Comparison of ENCODE assay signal across 36 mouse cellular contexts in the genomic region with DNA sequence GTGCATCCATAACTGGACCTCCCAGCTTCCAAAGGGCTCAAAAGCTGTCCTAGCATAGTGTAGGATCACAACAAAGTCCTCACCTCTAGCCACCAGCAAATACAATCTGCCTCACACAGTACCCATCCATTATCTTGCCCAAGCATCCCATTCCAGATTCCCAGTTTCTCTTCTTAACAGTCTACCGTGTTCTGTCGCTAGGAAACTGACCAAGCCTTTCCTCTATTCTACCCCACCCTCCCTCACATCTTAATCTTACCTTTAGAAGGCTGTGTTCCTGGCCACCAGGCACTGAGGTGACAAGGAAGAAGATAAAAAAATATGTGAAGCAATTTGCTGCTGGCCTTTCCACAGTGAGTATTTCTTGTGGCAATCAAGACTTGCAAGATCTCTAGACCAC. TPM values are rescaled to one million over a fixed set of nuclear protein-coding genes. Genes with fewer than 3 reads are reported as not detected.
"Had no signal": no experiment of that assay in that cellular context is flagged by ENCODE, and none has a peak within 500 bp of the region (broad histone marks: within the 10 kb centered on the region; RNA-seq: fewer than 3 reads in every experiment).

No protein-coding gene starts in this region.

- H3K36me3 ChIP-seq: heart, embryonic 10.5 days; heart, embryonic 12.5 days; heart, embryonic 13.5 days; heart, embryonic 15.5 days; hindbrain, embryonic 10.5 days; hindbrain, embryonic 12.5 days; hindbrain, embryonic 13.5 days; hindbrain, embryonic 15.5 days; intestine, embryonic 15.5 days; kidney, embryonic 15.5 days had no signal

- H3K9ac ChIP-seq: heart, embryonic 12.5 days; heart, embryonic 13.5 days; heart, embryonic 15.5 days; hindbrain, embryonic 12.5 days; hindbrain, embryonic 13.5 days; hindbrain, embryonic 14.5 days; hindbrain, embryonic 15.5 days; intestine, embryonic 15.5 days; kidney, embryonic 15.5 days had no signal

- DNase-seq: heart, postnatal 14 days; heart, postnatal 36 days; heart, postnatal 4 days; kidney, adult 11 months; kidney, adult 18-20 months; kidney, adult 2 months; kidney, adult 8-10 months; kidney, adult 9 months; kidney, postnatal 10 days; kidney, postnatal 14 days; kidney, postnatal 25 days; kidney, postnatal 36 days; kidney, postnatal 4 days; layer of hippocampus, adult 9-11 months; layer of hippocampus, postnatal 36 days had no signal

- H3K4me1 ChIP-seq: heart, embryonic 10.5 days; heart, embryonic 12.5 days; heart, embryonic 13.5 days; heart, embryonic 15.5 days; intestine, embryonic 15.5 days had no signal

- H3K4me3 ChIP-seq: heart, embryonic 10.5 days; heart, embryonic 12.5 days; heart, embryonic 13.5 days; heart, embryonic 15.5 days; hindbrain, embryonic 10.5 days; hindbrain, embryonic 12.5 days; hindbrain, embryonic 13.5 days; hindbrain, embryonic 15.5 days; intestine, embryonic 15.5 days; kidney, embryonic 15.5 days; layer of hippocampus, adult 2 months; left cerebral cortex, adult 2 months had no signal

- H3K9me3 ChIP-seq: heart, embryonic 10.5 days; heart, embryonic 12.5 days; heart, embryonic 13.5 days; heart, embryonic 15.5 days; hindbrain, embryonic 10.5 days; hindbrain, embryonic 12.5 days; hindbrain, embryonic 13.5 days; hindbrain, embryonic 15.5 days; intestine, embryonic 15.5 days; kidney, embryonic 15.5 days had no signal

- ATAC-seq: hindbrain, embryonic 16.5 days; hindbrain, postnatal 0 days; inflammation-experienced regulatory T-cells, adult 6 months; intestine, embryonic 15.5 days; intestine, embryonic 16.5 days; intestine, postnatal 0 days had no signal

- H3K27me3 ChIP-seq: heart, embryonic 12.5 days; heart, embryonic 15.5 days; hindbrain, embryonic 12.5 days; hindbrain, embryonic 13.5 days; hindbrain, embryonic 15.5 days; intestine, embryonic 15.5 days; kidney, embryonic 15.5 days had no signal

- H3K4me2 ChIP-seq: heart, embryonic 11.5 days; heart, embryonic 12.5 days; heart, embryonic 13.5 days; heart, embryonic 15.5 days; hindbrain, embryonic 12.5 days; hindbrain, embryonic 13.5 days; hindbrain, embryonic 14.5 days; hindbrain, embryonic 15.5 days; intestine, embryonic 15.5 days; kidney, embryonic 15.5 days had no signal

- H3K27ac ChIP-seq: heart, embryonic 10.5 days; heart, embryonic 13.5 days; heart, embryonic 15.5 days; hindbrain, embryonic 10.5 days; hindbrain, embryonic 12.5 days; hindbrain, embryonic 13.5 days; hindbrain, embryonic 14.5 days; hindbrain, embryonic 15.5 days; hindbrain, postnatal 0 days; intestine, embryonic 15.5 days; kidney, embryonic 15.5 days; kidney, postnatal 0 days; layer of hippocampus, adult 2 months; left cerebral cortex, adult 2 months had no signal

RNA-seq across cellular contexts. Expression of a gene that starts 14.8 kb away (rescaled TPM):
- total RNA-seq: hematopoietic stem cell, adult 5-6 weeks had no signal
- polyA plus RNA-seq: heart, embryonic 10.5 days had no signal
